Mouse (Mus musculus) bone marrow macrophage, adult 2 months (primary cell): ENCODE results near the gene Sfta2.
A peak's percentile ranks its signal among the peaks of the same experiment; 100 is the strongest.

Experiments
- CTCF ChIP-seq: IDR thresholded peaks from 2 replicates; pipeline ENCODE4 v1.5.1; 2012; ENCODE audit warnings: low read depth, mild to moderate bottlenecking, low read length, moderate library complexity
- POLR2A ChIP-seq: IDR thresholded peaks from 2 replicates; pipeline ENCODE4 v1.6.1; 2012; ENCODE audit warnings: mild to moderate bottlenecking, low read depth, low read length, borderline replicate concordance

- TF ChIP-seq CTCF: peak; percentile 47; the same call in 1 of the 2 replicates
- TF ChIP-seq POLR2A: no peak
Observed at GRCm38 (mm10) chr17:35584330-35584937, 16.9 kb upstream of the Sfta2 start.
